Mouse (Mus musculus) heart, postnatal 10 days (tissue): ENCODE data around the gene Ldhd. TPM values are rescaled to one million over a fixed set of nuclear protein-coding genes. Genes with fewer than 3 reads are reported as not detected.
A peak's percentile ranks its signal among the peaks of the same experiment; 100 is the strongest.

ENCODE experiments used
- DNase-seq, 2 experiments: peaks; one replicate each; pipeline ENCODE4 v3.0.0; 2021
- intact Hi-C: fragments of 180-260 bp; cut with DNase I; formaldehyde crosslinking; loops from one replicate; pipeline ENCODE4 v1.15.1; 2025
- total RNA-seq, 2 experiments: library from RNA; stranded (reverse); gene quantifications; 2 replicates each; pipeline ENCODE4 v1.2.3; 2021

Gene Ldhd
- total RNA-seq, 2 experiments from 2014 or later = 6.0 to 6.2 TPM

- intact Hi-C loops = no loop called here
- no peak for DNase-seq
Measured at GRCm38 (mm10) chr8:111628894-111629501, 1.2 kb downstream of the Ldhd start.

- no peak for DNase-seq
- intact Hi-C loops = no loop called here
Measured at GRCm38 (mm10) chr8:111628401-111628800, 1.8 kb downstream of the Ldhd start.

GRCm38 (mm10) chr8:111627923-111628322 lies 2.3 kb downstream of the Ldhd start:
- intact Hi-C loops = loop anchor here (2.0 kb wide), 1 partner anchor 33 kb away; no protein-coding TSS in a partner anchor
- no peak for DNase-seq

- DNase-seq = no peak
- intact Hi-C loops = loop anchor here (1.0 to 2.0 kb wide), 2 partner anchors 34 to 91 kb away; partner anchors contain the start of gene Znrf1
Measured at GRCm38 (mm10) chr8:111626933-111627332, 3.2 kb downstream of the Ldhd start.

- no peak for DNase-seq
- intact Hi-C loops = loop anchor here (1.0 to 2.0 kb wide), 2 partner anchors 34 to 90 kb away; partner anchors contain the start of gene Znrf1
Measured at GRCm38 (mm10) chr8:111626528-111626820, 3.7 kb downstream of the Ldhd start.

- intact Hi-C loops = loop anchor here (1.0 to 2.0 kb wide), 2 partner anchors 35 to 90 kb away; partner anchors contain the start of gene Znrf1
- peak; percentile 79 to 89 for DNase-seq
Measured at GRCm38 (mm10) chr8:111625694-111626527, 4.3 kb downstream of the Ldhd start.

- intact Hi-C loops = no loop called here
- peak; percentile 73 to 86 for DNase-seq
Measured at GRCm38 (mm10) chr8:111624853-111625221, 5.3 kb downstream of the Ldhd start.

- intact Hi-C loops = no loop called here
- peak; percentile 81 to 87 for DNase-seq
Measured at GRCm38 (mm10) chr8:111624081-111624852, 5.9 kb downstream of the Ldhd start.

GRCm38 (mm10) chr8:111622553-111622952 lies 7.6 kb downstream of the Ldhd start:
- intact Hi-C loops = no loop called here
- DNase-seq = no peak

- DNase-seq = no peak
- intact Hi-C loops = no loop called here
Measured at GRCm38 (mm10) chr8:111622104-111622503, 8.1 kb downstream of the Ldhd start.

GRCm38 (mm10) chr8:111619936-111620335 lies 10.2 kb downstream of the Ldhd start:
- intact Hi-C loops = no loop called here
- peak; percentile 61 to 65 for DNase-seq

- intact Hi-C loops = no loop called here
- no peak for DNase-seq
Measured at GRCm38 (mm10) chr8:111618273-111618672, 11.9 kb downstream of the Ldhd start.

- intact Hi-C loops = no loop called here
- DNase-seq = no peak
Measured at GRCm38 (mm10) chr8:111617812-111618211, 12.4 kb downstream of the Ldhd start.

- no peak for DNase-seq
- intact Hi-C loops = no loop called here
Measured at GRCm38 (mm10) chr8:111614786-111615701, 15.1 kb downstream of the Ldhd start.

- DNase-seq = no peak
- intact Hi-C loops = no loop called here
Measured at GRCm38 (mm10) chr8:111613181-111613580, 17.0 kb downstream of the Ldhd start.

- intact Hi-C loops = no loop called here
- DNase-seq = no peak
Measured at GRCm38 (mm10) chr8:111607414-111607813, 22.8 kb downstream of the Ldhd start.

- no peak for DNase-seq
- intact Hi-C loops = no loop called here
Measured at GRCm38 (mm10) chr8:111606961-111607360, 23.2 kb downstream of the Ldhd start.

GRCm38 (mm10) chr8:111604986-111605385 lies 25.2 kb downstream of the Ldhd start:
- DNase-seq = no peak
- intact Hi-C loops = no loop called here

GRCm38 (mm10) chr8:111602050-111602449 lies 28.1 kb downstream of the Ldhd start:
- no peak for DNase-seq
- intact Hi-C loops = no loop called here
